Mouse (Mus musculus): ENCODE data around the gene Gm49325.

DNA sequence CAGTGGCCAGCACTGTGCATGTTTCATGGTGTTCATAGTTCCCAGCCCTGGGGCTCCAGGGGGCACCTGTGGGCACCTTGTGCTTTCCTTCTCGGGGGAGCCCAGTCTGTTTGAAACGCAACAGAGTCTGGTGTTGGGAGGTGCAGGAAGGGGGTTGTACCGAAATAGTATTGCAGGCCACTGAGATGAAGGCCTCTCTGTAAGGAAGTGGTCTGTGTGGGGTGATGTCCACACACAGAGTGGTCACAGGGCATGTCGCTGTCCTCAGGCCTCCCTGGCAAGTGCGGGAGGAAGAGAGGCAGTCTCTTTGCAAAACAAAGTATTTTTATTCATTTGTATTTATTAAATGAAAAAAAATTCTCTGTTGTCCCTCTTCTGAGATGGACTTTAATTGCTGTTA, 39.6 kb downstream of the Gm49325 start:
- no peak for TF ChIP-seq CTCF (conservative IDR thresholded peaks at IDR 0.05; ENCODE audit: low read length)
- no peak for TF ChIP-seq POU5F1 (IDR thresholded peaks at IDR 0.05; ENCODE audit: borderline replicate concordance, low read length)

Measured in E14TG2a.4 (cell line).